Mouse (Mus musculus) liver, postnatal 0 days (tissue): Measurements from ENCODE around the gene Polr3g. TPM values are rescaled to one million over a fixed set of nuclear protein-coding genes. Genes with fewer than 3 reads are reported as not detected.

ENCODE experiments used
- ATAC-seq: fragments of 200-750 bp; cut with Nextera tagmentation; 2 replicates; pipeline ENCODE4 v1.8.0; 2017; ENCODE audit warnings: mild to moderate bottlenecking, moderate library complexity
- DNase-seq: peaks from one replicate; pipeline ENCODE4 v3.0.0-alpha.2; 2016
- H3K27ac ChIP-seq: fragments of 300-500 bp; sonication (generic); 2 replicates; pipeline ENCODE4 v1.5.1; 2014; ENCODE audit warnings: antibody characterized with exemption, moderate library complexity, mild to moderate bottlenecking, low read depth
- H3K27me3 ChIP-seq: fragments of 300-500 bp; sonication (generic); 2 replicates; pipeline ENCODE4 v1.6.1; 2014; ENCODE audit warnings: low read length, control low read depth, mixed read lengths; ENCODE audit not compliant: insufficient read depth
- H3K36me3 ChIP-seq: fragments of 300-500 bp; sonication (generic); replicated peaks from 2 replicates; pipeline ENCODE4 v1.6.1; 2014; ENCODE audit warnings: mild to moderate bottlenecking, control low read depth, low read length, moderate library complexity, mixed read lengths; ENCODE audit not compliant: insufficient read depth
- H3K4me1 ChIP-seq: fragments of 300-500 bp; sonication (generic); 2 replicates; pipeline ENCODE4 v1.6.1; 2014; ENCODE audit warnings: antibody characterized with exemption, mild to moderate bottlenecking, control low read depth; ENCODE audit not compliant: insufficient read depth
- H3K4me2 ChIP-seq: fragments of 300-500 bp; sonication (generic); 2 replicates; pipeline ENCODE4 v1.6.1; 2014; ENCODE audit warnings: low read depth, mild to moderate bottlenecking, low read length, moderate library complexity, mixed read lengths
- H3K4me3 ChIP-seq: fragments of 300-500 bp; sonication (generic); 2 replicates; pipeline ENCODE4 v1.5.1; 2014; ENCODE audit warnings: low read depth, low read length
- H3K9ac ChIP-seq: fragments of 300-500 bp; sonication (generic); replicated peaks from 2 replicates; pipeline ENCODE4 v1.6.1; 2014; ENCODE audit warnings: mild to moderate bottlenecking, moderate library complexity
- H3K9me3 ChIP-seq: fragments of 300-500 bp; sonication (generic); 2 replicates; pipeline ENCODE4 v1.6.1; 2016; ENCODE audit warnings: mild to moderate bottlenecking, control low read depth, low read length, mixed read lengths
- CTCF ChIP-seq: sonication (generic); IDR thresholded peaks from 2 replicates; pipeline ENCODE4 v1.5.1; 2016; ENCODE audit warnings: antibody characterized with exemption, low read depth
- EP300 ChIP-seq: IDR thresholded peaks from 2 replicates; pipeline ENCODE4 v1.6.1; 2016; ENCODE audit warnings: antibody characterized with exemption, low read depth, mild to moderate bottlenecking
- WGBS: fragments of 180-500 bp; shearing (Covaris S2); extraction: QIAGEN DNeasy Blood & Tissue Kit; methylation state at CpG from one replicate; pipeline ENCODE4 v1.1.7; 2014; ENCODE audit not compliant: insufficient replicate concordance; 5-methylcytosine and 5-hydroxymethylcytosine counted together
- polyA plus RNA-seq: library from polyadenylated mRNA; unstranded; fragments of >200 nt; fragmentation: Nextera tagmentation; extraction: Ambion mirVana; gene quantifications from 2 replicates; pipeline ENCODE4 v1.2.1, GENCODE M21; 2015

Polr3g gene
- 6.2 and 6.6 TPM in 2 replicates for polyA plus RNA-seq

DNA sequence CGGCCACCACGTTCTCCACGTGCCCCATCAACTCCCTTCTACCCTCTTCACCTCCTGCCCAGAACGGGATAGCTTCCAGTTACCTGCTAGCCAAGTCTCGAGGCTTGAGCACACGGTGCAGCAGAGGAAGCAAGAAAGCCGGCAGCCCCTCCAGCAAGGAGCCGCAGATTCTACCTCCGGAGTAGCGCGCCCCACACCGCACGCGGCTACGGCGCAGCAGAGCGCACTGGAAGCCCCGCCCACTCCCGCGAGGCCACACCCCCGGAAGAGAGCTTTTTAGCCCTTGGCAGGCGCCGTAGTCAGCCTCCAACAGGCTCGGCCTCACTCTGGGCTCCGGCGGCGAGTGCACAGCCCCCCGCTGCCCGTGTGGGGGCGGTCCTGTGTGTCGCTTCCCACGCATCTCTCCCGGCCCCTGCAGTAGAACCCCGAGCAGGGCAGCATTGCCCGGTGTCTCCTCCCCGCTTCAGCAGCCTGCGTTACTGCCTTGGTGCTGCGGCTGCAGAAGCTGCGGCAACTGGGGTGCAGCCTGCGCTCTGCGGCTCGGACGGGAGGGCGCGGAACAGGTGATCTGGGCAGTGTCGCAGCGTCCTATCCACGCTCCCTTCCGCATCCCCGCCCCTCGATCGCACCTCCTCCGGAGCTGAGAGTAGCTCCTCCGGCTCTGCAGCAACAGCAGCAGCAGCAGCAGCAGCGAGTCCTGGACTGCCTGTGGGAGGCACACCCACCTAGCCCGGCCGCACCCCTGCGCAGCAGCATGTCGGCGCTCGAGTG lies at the start of gene Polr3g, which contains the start of gene Mblac2:
Gene Polr3g (minus strand): TSS at position 239 of the 771 bp plus-strand sequence.
Gene Mblac2 (plus strand): TSS at position 567 of the 771 bp plus-strand sequence.
- DNase-seq: peak; percentile 97
- Histone ChIP-seq H3K36me3 (no peaks in the 10 kb centered on the region), H3K4me2 (peak within 1 kb of the TSS; percentile 100), H3K9ac (peak within 1 kb of the TSS; percentile 73), H3K9me3 (no peaks in the 10 kb centered on the region), H3K4me3 (peak within 1 kb of the TSS; percentile 73), H3K27me3 (no peaks in the 10 kb centered on the region), H3K27ac (peak within 1 kb of the TSS; percentile 86), H3K4me1 (peaks cover 24% of the 10 kb centered on the region)
- under 1% methylated on average over 56 of the region's 61 CpGs for WGBS
- peak; percentile 94 for ATAC-seq
- TF ChIP-seq EP300: 0 out of 2 replicates have a peak, but pooled peaks have one; percentile 40
- peak; percentile 13; the same call in 1 of the 2 replicates for TF ChIP-seq CTCF

DNA sequence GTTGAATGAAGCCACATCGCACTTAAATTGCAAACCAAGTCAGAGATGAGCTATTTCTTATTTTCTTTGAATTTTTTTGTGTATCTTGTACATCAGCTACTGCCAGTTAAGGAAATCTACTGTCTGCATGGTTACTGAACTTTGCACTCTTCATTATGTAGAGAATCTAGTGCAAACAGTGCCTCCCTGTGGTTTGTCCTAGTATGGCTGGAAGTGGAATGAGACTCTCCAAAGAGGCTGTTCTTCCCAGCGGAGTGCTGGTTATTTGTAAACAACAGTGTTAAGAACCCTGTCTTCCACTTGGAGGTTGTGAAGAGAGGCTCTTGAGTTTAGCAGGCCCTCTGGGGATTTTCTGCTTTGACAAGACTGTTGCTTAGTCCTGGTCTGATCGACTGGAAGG lies 49.6 kb upstream of the Polr3g start:
- no peak overlapping the region for H3K9ac ChIP-seq
- peak; percentile 44 for ATAC-seq
- H3K4me1 ChIP-seq: no peaks in the 10 kb centered on the region
- H3K27me3 ChIP-seq: no peaks in the 10 kb centered on the region
- peak; percentile 61 for DNase-seq
- H3K36me3 ChIP-seq: no peaks in the 10 kb centered on the region
- H3K27ac ChIP-seq: no peak overlapping the region
- WGBS: 40% methylated on average over 3 of the region's 3 CpGs
- H3K9me3 ChIP-seq: no peaks in the 10 kb centered on the region
- no peak overlapping the region for H3K4me3 ChIP-seq
- H3K4me2 ChIP-seq: no peak overlapping the region
- peak; percentile 78 for TF ChIP-seq CTCF
- TF ChIP-seq EP300: no peak

DNA sequence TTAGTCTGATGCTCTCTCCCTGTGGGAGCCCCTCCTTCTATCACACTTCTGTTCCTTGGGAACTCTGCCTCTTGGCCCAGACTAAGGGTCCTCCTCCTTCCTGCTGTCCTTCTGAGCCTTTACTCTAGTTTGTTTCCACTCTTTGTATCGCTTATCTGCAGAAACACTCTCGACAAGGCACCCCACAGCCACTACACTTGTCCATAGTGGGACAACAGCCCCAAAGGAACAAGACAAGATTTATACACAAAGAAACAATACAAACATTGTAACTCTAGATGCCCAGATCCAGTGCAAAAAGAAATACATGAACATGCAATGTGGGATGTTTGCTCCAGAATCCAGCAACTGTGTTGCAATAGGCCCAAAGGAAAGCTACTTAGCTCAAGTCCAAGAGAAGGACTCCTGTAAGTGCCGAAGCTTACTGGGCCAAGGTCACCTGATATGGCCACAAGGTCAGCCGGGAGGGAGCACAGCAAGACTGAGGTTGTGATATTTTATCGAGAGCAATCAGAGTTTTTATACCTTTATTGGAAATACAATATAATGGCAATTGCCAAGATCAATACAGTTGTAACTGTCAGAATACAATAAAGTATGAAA lies 46.3 kb upstream of the Polr3g start:
- ATAC-seq (no peak), DNase-seq (no peak)
- Histone ChIP-seq H3K4me3 (no peak overlapping the region), H3K4me1 (no peaks in the 10 kb centered on the region), H3K27me3 (no peaks in the 10 kb centered on the region), H3K36me3 (0 out of 2 replicates have a peak, but pooled peaks cover 2% of the 10 kb centered on the region), H3K9ac (no peak overlapping the region), H3K4me2 (no peak overlapping the region), H3K27ac (no peak overlapping the region), H3K9me3 (no peaks in the 10 kb centered on the region)
- TF ChIP-seq EP300: no peak
- TF ChIP-seq CTCF: no peak
- 70% methylated on average over 5 of the region's 5 CpGs for WGBS

- 93% methylated on average over 1 of the region's 1 CpGs for WGBS
- H3K4me3 ChIP-seq: no peak overlapping the region
- no peak overlapping the region for H3K27ac ChIP-seq
- 0 out of 2 replicates have a peak, but pooled peaks cover 2% of the 10 kb centered on the region for H3K36me3 ChIP-seq
- ATAC-seq (no peak), DNase-seq (no peak)
- no peak for TF ChIP-seq CTCF
- no peak for TF ChIP-seq EP300
- no peak overlapping the region for H3K9ac ChIP-seq
- H3K4me1 ChIP-seq: no peaks in the 10 kb centered on the region
- no peaks in the 10 kb centered on the region for H3K9me3 ChIP-seq
- no peaks in the 10 kb centered on the region for H3K27me3 ChIP-seq
- no peak overlapping the region for H3K4me2 ChIP-seq
Measured at GRCm38 (mm10) chr13:81755324-81755723, 44.5 kb upstream of the Polr3g start.

DNA sequence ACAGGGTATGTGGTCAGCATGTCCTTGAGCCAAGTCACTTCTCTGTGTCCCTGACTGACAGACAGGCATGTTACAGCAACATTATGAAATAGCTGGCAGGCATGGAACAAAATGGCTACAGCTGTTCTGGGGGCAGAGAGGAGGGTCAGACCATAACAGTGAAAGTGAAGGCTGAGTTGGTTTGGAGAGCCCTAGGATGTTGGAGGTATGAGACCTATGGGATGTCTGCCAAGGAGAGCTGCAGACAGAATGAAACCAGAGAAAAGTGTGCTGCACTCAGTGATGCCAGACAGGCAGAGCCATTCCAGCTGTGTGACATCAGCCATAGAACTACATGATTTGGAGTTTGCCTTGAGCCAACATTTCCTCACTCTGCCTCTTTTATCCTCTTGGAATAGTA lies 44.1 kb upstream of the Polr3g start:
- no peaks in the 10 kb centered on the region for H3K27me3 ChIP-seq
- H3K4me1 ChIP-seq: no peaks in the 10 kb centered on the region
- TF ChIP-seq CTCF (no peak), EP300 (no peak)
- no peak overlapping the region for H3K27ac ChIP-seq
- no peak overlapping the region for H3K4me3 ChIP-seq
- 0 out of 2 replicates have a peak, but pooled peaks cover 2% of the 10 kb centered on the region for H3K36me3 ChIP-seq
- no peak overlapping the region for H3K4me2 ChIP-seq
- no peaks in the 10 kb centered on the region for H3K9me3 ChIP-seq
- DNase-seq (no peak), ATAC-seq (no peak)
- no peak overlapping the region for H3K9ac ChIP-seq

GRCm38 (mm10) chr13:81744092-81744396 lies 33.2 kb upstream of the Polr3g start:
- no peak for ATAC-seq
- WGBS: 65% methylated on average over 2 of the region's 2 CpGs

More at GRCm38 (mm10) chr13:81744092-81744396, 33.2 kb upstream of the Polr3g start:
- Histone ChIP-seq H3K4me1 (peaks cover 8% of the 10 kb centered on the region), H3K9me3 (0 out of 2 replicates have a peak, but pooled peaks cover 2% of the 10 kb centered on the region), H3K4me2 (no peak overlapping the region), H3K27me3 (no peaks in the 10 kb centered on the region), H3K27ac (no peak overlapping the region), H3K36me3 (no peaks in the 10 kb centered on the region), H3K9ac (no peak overlapping the region), H3K4me3 (no peak overlapping the region)
- no peak for DNase-seq
- no peak for TF ChIP-seq EP300
- no peak for TF ChIP-seq CTCF
